Mouse (Mus musculus): ENCODE data around the gene Mtmr3. TPM values are rescaled to one million over a fixed set of nuclear protein-coding genes. Genes with fewer than 3 reads are reported as not detected.

Gene Mtmr3
- total and polyA plus RNA-seq, 3 experiments: 31.7 to 46.3 (median 32.5) TPM

DNA sequence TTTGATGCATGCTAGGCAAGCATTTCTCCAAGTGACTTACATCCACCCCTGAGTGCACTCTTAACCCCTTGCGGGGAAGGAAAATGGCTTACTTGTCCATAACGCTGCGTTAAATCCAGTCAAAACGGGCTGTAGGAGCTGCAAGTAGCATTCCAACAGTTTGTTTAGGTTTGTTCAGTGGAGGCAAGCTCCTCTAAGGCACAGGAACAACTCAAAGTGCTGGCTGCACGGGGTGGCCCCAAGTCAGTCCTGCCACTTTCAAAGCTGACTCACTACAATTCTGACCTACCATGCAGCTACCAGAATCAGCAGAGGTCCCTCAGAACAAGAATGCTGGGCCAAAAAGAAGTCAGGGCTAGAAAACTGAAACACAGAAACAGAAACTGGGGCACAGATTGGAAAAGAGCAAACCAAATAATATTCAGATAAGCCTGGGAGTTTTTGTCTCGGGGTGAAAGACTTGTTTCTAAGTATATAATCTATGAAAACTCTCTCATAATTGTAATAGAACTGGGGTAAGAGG, 72.5 kb downstream of the Mtmr3 start (continued):
- TF ChIP-seq JUN (IDR thresholded peaks at IDR 0.05; ENCODE audit: insufficient read depth, low read depth, low read length) (no peak), CHD2 (IDR thresholded peaks at IDR 0.05; ENCODE audit: low read length) (no peak), MAZ (IDR thresholded peaks at IDR 0.05; ENCODE audit: low read depth, low read length) (no peak), ZMIZ1 (IDR thresholded peaks at IDR 0.05; ENCODE audit: low read depth, low read length) (no peak), SMC3 (IDR thresholded peaks at IDR 0.05; ENCODE audit: low read depth, low read length) (no peak), POLR2A (IDR thresholded peaks at IDR 0.05; ENCODE audit: low read depth, low read length) (peak; percentile 43; the same call in 1 of the 2 replicates), TCF12 (IDR thresholded peaks at IDR 0.05; ENCODE audit: low read depth, low read length) (0 out of 2 replicates have a peak, but pooled peaks have one; percentile 23), BHLHE40 (IDR thresholded peaks at IDR 0.05; ENCODE audit: low read depth, low read length) (peak; percentile 53; the same call in 1 of the 2 replicates)

DNA sequence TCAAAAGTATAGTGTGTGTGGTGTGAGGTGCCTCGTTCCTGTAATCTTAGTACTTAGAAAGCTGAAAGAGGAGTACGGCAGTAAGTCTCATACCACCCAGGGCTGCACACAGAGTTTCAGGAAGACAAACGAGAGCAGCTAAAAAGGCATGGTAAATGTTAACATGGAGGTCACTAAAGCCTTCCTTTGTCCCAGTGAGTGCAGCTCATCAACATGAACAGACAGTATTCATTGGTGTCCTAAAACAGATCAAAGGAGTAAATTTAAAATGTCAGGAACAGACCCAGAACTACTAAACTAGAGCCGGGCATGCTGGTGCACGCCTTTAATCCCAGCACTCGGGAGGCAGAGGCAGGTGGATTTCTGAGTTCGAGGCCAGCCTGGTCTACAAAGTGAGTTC, 75.7 kb downstream of the Mtmr3 start:
- Histone ChIP-seq H3K27ac (ENCODE audit: insufficient read depth, low read depth) (no peak overlapping the region), H3K9ac (ENCODE audit: insufficient read depth, low read depth) (no peak overlapping the region), H3K4me2 (ENCODE audit: insufficient read depth, low read depth, poor library complexity, severe bottlenecking) (no peak overlapping the region), H3K9me3 (replicated peaks; ENCODE audit: low read length) (no peaks in the 10 kb centered on the region), H3K4me1 (ENCODE audit: control insufficient read depth in 1 of 2, insufficient read depth in 2 of 2) (peaks cover 4 to 29% of the 10 kb centered on the region in 2 experiments), H3K27me3 (replicated peaks) (no peaks in the 10 kb centered on the region), H3K4me3 (replicated peaks in 1 of 3; ENCODE audit: low read depth in 2 of 3, low read length in 2 of 3, poor library complexity in 1 of 3) (no peak overlapping the region), H3K36me3 (replicated peaks in 1 of 2; ENCODE audit: control insufficient read depth in 1 of 2, insufficient read depth in 1 of 2, low read length in 1 of 2) (peaks cover 17 to 71% of the 10 kb centered on the region in 2 experiments), H3K79me2 (replicated peaks; ENCODE audit: control insufficient read depth, extremely low read depth, insufficient read depth, poor library complexity, severe bottlenecking) (no peaks in the 10 kb centered on the region; the same call in 1 of the 2 replicates)
- in situ Hi-C loops (cut with MboI; ENCODE audit: low pct_ligation_motif_present, low pct_unique_long_range_greater_than_20kb, low sequenced_read_pairs): no loop called here
- DNase-seq (ENCODE audit: extremely low read depth): no peak
- dilution Hi-C loops (cut with MboI; ENCODE audit: extremely low pct_ligation_motif_present, extremely low pct_unique_long_range_greater_than_20kb, low sequenced_read_pairs): no loop called here
- no peak for TF ChIP-seq ETS1 (conservative IDR thresholded peaks at IDR 0.05; ENCODE audit: low read depth, low read length)
- TF ChIP-seq USF1 (IDR thresholded peaks at IDR 0.05; ENCODE audit: low read depth, low read length): no peak
- TF ChIP-seq E2F4 (IDR thresholded peaks at IDR 0.05; ENCODE audit: insufficient replicate concordance, low read depth, low read length): no peak
- TF ChIP-seq MEF2A (IDR thresholded peaks at IDR 0.05; ENCODE audit: borderline replicate concordance, low read depth, low read length): no peak
- no peak for TF ChIP-seq ZNF384 (IDR thresholded peaks at IDR 0.05; ENCODE audit: low read depth, low read length)
- no peak for TF ChIP-seq CHD1 (IDR thresholded peaks at IDR 0.05; ENCODE audit: low read depth, low read length)
- no peak for TF ChIP-seq POLR2A (IDR thresholded peaks at IDR 0.05; ENCODE audit: low read depth, low read length)
- TF ChIP-seq NELFE (IDR thresholded peaks at IDR 0.05; ENCODE audit: low read depth, low read length): no peak
- no peak for TF ChIP-seq EP300 (IDR thresholded peaks at IDR 0.05; ENCODE audit: low read length)
- no peak for TF ChIP-seq BHLHE40 (IDR thresholded peaks at IDR 0.05; ENCODE audit: low read depth, low read length)

DNA sequence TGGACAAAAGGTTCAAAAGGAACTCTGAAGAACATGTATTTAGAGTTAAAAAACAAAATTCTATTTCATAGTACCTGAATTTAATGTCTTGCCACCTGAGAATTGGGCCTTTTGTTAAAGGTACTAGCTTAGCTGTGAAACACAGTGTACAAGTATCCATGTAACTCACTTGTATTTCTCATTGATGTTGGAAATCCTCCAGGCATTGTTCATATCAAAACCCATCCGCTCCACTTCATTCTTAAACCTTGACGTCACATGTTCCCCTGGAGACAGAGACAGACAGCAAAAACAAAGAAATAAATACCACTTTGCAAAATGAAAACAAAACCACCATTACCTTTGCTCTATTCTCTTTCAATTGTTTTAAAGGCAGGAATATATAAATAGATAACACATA, 87.2 kb downstream of the Mtmr3 start:
- Histone ChIP-seq H3K4me3 (replicated peaks in 1 of 3; ENCODE audit: low read depth in 2 of 3, low read length in 2 of 3, poor library complexity in 1 of 3) (no peak overlapping the region), H3K27ac (ENCODE audit: insufficient read depth, low read depth) (no peak overlapping the region), H3K9ac (ENCODE audit: insufficient read depth, low read depth) (no peak overlapping the region), H3K36me3 (replicated peaks in 1 of 2; ENCODE audit: control insufficient read depth in 1 of 2, insufficient read depth in 1 of 2, low read length in 1 of 2) (peaks cover 19 to 65% of the 10 kb centered on the region in 2 experiments), H3K4me2 (ENCODE audit: insufficient read depth, low read depth, poor library complexity, severe bottlenecking) (no peak overlapping the region), H3K79me2 (replicated peaks; ENCODE audit: control insufficient read depth, extremely low read depth, insufficient read depth, poor library complexity, severe bottlenecking) (no peaks in the 10 kb centered on the region), H3K4me1 (ENCODE audit: control insufficient read depth in 1 of 2, insufficient read depth in 2 of 2) (peaks cover 5 to 13% of the 10 kb centered on the region in 2 experiments), H3K27me3 (replicated peaks) (no peaks in the 10 kb centered on the region), H3K9me3 (replicated peaks; ENCODE audit: low read length) (peaks cover 2% of the 10 kb centered on the region)
- dilution Hi-C loops (cut with MboI; ENCODE audit: extremely low pct_ligation_motif_present, extremely low pct_unique_long_range_greater_than_20kb, low sequenced_read_pairs) (no loop called here), in situ Hi-C loops (cut with MboI; ENCODE audit: low pct_ligation_motif_present, low pct_unique_long_range_greater_than_20kb, low sequenced_read_pairs) (loop anchor here (10.0 kb wide), 1 partner anchor 327 kb away; no protein-coding TSS in a partner anchor)
- DNase-seq (ENCODE audit: extremely low read depth): no peak
- TF ChIP-seq MAZ (IDR thresholded peaks at IDR 0.05; ENCODE audit: low read depth, low read length) (0 out of 2 replicates have a peak, but pooled peaks have one; percentile 11), EP300 (IDR thresholded peaks at IDR 0.05; ENCODE audit: low read length) (peak; percentile 35; the same call in 1 of the 2 replicates), POLR2AphosphoS2 (IDR thresholded peaks at IDR 0.05; ENCODE audit: low read depth, low read length) (no peak)

Measured in CH12.LX (cell line).